Mouse (Mus musculus) megakaryocyte, adult 5-6 weeks (primary cell): Measurements from ENCODE around the gene Tnfrsf26. TPM values are rescaled to one million over a fixed set of nuclear protein-coding genes. Genes with fewer than 3 reads are reported as not detected.

Experiments
- ATAC-seq: 2 replicates; pipeline ENCODE4 v1.8.0; 2016; ENCODE audit warnings: mild to moderate bottlenecking, inconsistent platforms; ENCODE audit not compliant: poor library complexity, severe bottlenecking
- total RNA-seq, 2 experiments: library from RNA; stranded (forward) in 1 of 2; stranded (reverse) in 1 of 2; fragments of 153-499, 151-499 nt in 1 of 2; fragments of 221-1000, 200-1000 nt in 1 of 2; gene quantifications; 2 replicates each; pipeline versions ENCODE4 v1.2.3 to v1.2.4; 2015 to 2017

Gene Tnfrsf26
- total RNA-seq, 2 experiments from 2014 or later, result 5.4 to 5.7 TPM

- ATAC-seq, result no peak
Observed at GRCm38 (mm10) chr7:143600231-143600740, 28.2 kb downstream of the Tnfrsf26 start.

- peak; percentile 96 for ATAC-seq
Observed at GRCm38 (mm10) chr7:143599428-143600230, 28.9 kb downstream of the Tnfrsf26 start, which contains the start of gene Cars. Cars (minus strand) TSS chr7:143600090.

DNA sequence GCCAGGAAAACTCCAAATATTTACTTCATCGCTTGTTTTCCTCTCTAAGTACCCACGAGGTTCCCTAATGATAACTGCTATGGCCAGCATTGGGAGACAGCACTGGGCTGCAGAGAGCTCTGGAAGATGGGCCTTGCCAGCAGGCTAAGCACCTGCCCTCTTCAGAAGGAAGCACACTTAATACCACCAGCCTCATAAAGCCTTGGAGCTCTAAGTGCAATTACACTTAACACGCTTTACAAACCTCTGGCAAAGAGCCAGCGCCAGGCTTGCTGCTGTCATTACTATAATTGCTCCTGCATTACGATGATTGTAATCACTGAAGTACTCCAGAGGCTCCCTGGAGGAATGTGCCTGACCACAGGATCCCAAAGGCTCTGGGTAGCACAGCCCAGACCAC is 33.7 kb downstream of the Tnfrsf26 start:
- ATAC-seq, result no peak

DNA sequence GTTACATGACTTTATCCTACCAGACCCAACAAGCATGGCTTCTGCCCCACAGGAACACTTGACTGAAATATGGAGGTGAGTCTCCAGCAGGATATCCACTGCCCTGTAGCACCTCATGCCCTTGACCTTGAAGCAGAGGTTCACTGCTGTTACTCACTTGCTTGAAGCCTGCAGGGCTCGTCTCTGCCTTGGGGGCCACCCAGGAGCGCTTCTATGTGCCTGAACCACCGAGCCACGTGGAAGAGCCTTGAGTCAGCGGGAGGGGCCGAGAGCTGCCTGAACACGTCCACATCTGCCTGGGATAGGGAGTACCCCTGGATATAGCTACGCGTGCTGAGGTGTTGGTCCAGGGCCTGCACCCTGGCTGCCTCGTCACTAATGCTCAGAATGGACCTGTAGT is 36.3 kb downstream of the Tnfrsf26 start:
- ATAC-seq, result no peak

GRCm38 (mm10) chr7:143588006-143588405 is 40.5 kb downstream of the Tnfrsf26 start:
- ATAC-seq, result no peak

DNA sequence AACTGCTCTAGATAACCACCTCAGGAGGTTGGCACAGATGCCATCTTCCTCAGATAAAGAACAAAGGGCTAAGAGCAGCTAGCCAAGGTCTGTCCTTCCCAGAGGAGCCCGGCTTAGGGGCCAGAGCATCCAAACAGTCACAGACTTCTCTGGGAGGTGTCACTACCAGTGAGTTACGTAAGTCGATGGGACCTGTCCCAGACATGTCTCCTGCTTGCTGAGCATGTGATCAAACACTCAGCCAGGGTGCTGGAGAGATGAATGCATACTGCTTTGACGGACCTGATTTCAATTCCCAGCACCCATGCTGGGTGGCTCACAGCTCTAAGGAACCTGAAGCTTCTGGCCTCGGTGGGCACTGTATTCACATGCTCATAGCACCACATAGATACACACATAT is 40.9 kb downstream of the Tnfrsf26 start:
- ATAC-seq, result no peak

GRCm38 (mm10) chr7:143583956-143584355 is 44.6 kb downstream of the Tnfrsf26 start:
- peak; percentile 90 for ATAC-seq

DNA sequence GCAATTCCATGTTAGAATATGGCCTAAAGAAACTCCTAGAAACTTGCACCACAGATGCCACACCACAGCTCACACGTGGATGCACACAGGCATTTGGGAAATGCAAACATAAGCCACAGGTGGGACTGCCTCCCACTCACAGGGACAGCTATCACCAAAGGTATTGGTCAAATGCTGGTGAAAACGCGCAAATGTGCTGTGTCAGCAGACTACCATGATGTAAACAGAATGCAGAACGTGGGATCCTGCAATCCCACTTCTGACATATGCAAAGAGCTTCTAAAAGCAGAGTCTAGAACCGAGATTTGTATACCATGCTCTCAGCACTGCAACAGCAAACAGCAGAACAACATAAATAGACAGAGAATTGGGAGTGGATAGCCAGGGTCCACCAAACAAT is 45.5 kb downstream of the Tnfrsf26 start:
- ATAC-seq, result no peak

- ATAC-seq, result no peak
Observed at GRCm38 (mm10) chr7:143575751-143576150, 52.8 kb downstream of the Tnfrsf26 start.

- ATAC-seq, result peak; percentile 24; the same call in 1 of the 2 replicates
Observed at GRCm38 (mm10) chr7:143565648-143566039, 62.9 kb downstream of the Tnfrsf26 start.

DNA sequence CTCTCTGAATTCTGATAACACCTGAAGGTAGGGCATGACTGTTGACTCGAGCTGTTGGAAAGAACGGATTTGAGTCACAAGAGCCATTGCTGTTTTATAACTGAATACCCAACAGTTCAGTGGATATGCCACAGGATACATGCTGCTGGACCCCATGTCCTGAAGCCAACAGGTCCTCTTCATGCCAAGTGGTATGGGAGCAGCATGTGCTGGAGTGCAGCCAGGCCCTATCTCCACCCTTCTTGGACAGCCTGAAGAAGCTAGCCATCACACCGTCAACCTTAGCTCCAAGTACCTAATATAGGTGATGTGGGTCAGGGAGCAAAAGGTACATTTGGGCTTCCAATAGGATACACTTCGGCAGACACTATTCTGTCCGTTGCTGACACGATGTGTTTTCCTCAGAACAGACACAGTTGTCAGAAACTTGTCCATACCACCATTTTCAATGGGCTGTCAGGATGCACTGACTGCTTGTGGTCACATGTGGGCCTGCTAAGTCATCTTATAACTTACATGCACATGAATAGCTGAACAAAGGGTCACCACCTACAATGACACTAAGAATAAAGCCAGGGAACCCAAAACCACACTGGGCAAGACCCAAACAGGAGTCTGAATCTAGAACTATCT is 63.4 kb downstream of the Tnfrsf26 start:
- ATAC-seq, result no peak

DNA sequence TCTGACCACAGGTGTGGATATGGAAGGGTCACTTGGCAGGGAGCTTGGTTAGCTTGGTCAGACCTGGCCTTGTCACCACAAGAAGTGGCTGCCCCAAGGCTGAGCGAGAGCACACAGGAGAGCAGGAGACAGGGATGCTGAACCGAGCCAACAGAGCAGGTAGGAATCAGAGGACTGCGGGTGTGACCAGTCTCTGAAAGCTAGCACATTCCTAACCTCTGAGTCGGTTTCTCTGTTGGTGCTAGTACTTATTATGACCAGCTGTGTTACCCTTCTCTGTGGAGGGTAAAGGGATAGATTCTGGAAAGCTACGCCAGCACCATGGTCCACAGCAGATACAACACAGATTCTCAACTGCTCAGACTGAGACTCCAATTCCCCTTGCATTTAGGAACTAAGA is 64.7 kb downstream of the Tnfrsf26 start:
- no peak for ATAC-seq

Other genes with a start within 250 kb of the Tnfrsf26 start
- gene Cdkn1c, start 167.7 kb downstream of the Tnfrsf26 start, total RNA-seq (2015), result 1.3 and 2.3 TPM in 2 replicates
- 0.41 and 0.95 TPM in 2 replicates for gene Cdkn1c, start 167.7 kb downstream of the Tnfrsf26 start, total RNA-seq (2017)
- gene Slc22a18, start 155.0 kb downstream of the Tnfrsf26 start, total RNA-seq (2015), result 1.2 and 1.3 TPM in 2 replicates
- gene Slc22a18, start 155.0 kb downstream of the Tnfrsf26 start, total RNA-seq (2017), result 0.94 and 1.7 TPM in 2 replicates
- not detected in 2 replicates for gene Phlda2, start 125.6 kb downstream of the Tnfrsf26 start, total RNA-seq (2015)
- not detected in 2 replicates for gene Phlda2, start 125.6 kb downstream of the Tnfrsf26 start, total RNA-seq (2017)
- 52.4 and 55.3 TPM in 2 replicates for gene Nap1l4, start 79.6 kb downstream of the Tnfrsf26 start, total RNA-seq (2015)
- gene Nap1l4, start 79.6 kb downstream of the Tnfrsf26 start, total RNA-seq (2017), result 105 and 107 TPM in 2 replicates
- 27.5 and 31.5 TPM in 2 replicates for gene Cars, start 28.6 kb downstream of the Tnfrsf26 start, total RNA-seq (2015)
- 39.8 and 45.1 TPM in 2 replicates for gene Cars, start 28.6 kb downstream of the Tnfrsf26 start, total RNA-seq (2017)
- 2.1 and 3.5 TPM in 2 replicates for gene Tnfrsf22, start 20.9 kb upstream of the Tnfrsf26 start, total RNA-seq (2015)
- 1.7 and 3.5 TPM in 2 replicates for gene Tnfrsf22, start 20.9 kb upstream of the Tnfrsf26 start, total RNA-seq (2017)
- 4.9 and 6.3 TPM in 2 replicates for gene Tnfrsf23, start 57.1 kb upstream of the Tnfrsf26 start, total RNA-seq (2015)
- gene Tnfrsf23, start 57.1 kb upstream of the Tnfrsf26 start, total RNA-seq (2017), result 2.2 and 4.3 TPM in 2 replicates
- gene Osbpl5, start 128.3 kb upstream of the Tnfrsf26 start, total RNA-seq (2015), result 1.5 and 3.5 TPM in 2 replicates
- gene Osbpl5, start 128.3 kb upstream of the Tnfrsf26 start, total RNA-seq (2017), result 1.5 and 8.3 TPM in 2 replicates
- gene Mrgprg, start 138.3 kb upstream of the Tnfrsf26 start, total RNA-seq (2015), result not detected in 2 replicates
- gene Mrgprg, start 138.3 kb upstream of the Tnfrsf26 start, total RNA-seq (2017), result not detected in 2 replicates
- 0.05 TPM in 1 of 2 replicates, not detected in the other for gene Mrgpre, start 155.8 kb upstream of the Tnfrsf26 start, total RNA-seq (2015)
- gene Mrgpre, start 155.8 kb upstream of the Tnfrsf26 start, total RNA-seq (2017), result not detected in 2 replicates
- 3.9 and 4.4 TPM in 2 replicates for gene Nadsyn1, start 194.1 kb upstream of the Tnfrsf26 start, total RNA-seq (2015)
- gene Nadsyn1, start 194.1 kb upstream of the Tnfrsf26 start, total RNA-seq (2017), result 7.5 and 11.7 TPM in 2 replicates
- 11.4 and 13.1 TPM in 2 replicates for gene Dhcr7, start 194.4 kb upstream of the Tnfrsf26 start, total RNA-seq (2015)
- gene Dhcr7, start 194.4 kb upstream of the Tnfrsf26 start, total RNA-seq (2017), result 3.0 and 6.1 TPM in 2 replicates
- not detected in 2 replicates for gene Gm498, start 238.1 kb upstream of the Tnfrsf26 start, total RNA-seq (2015)
- gene Gm498, start 238.1 kb upstream of the Tnfrsf26 start, total RNA-seq (2017), result not detected in 2 replicates